Mouse (Mus musculus) inflammation-experienced regulatory T-cells, adult 6 months (primary cell): Measurements from ENCODE around the gene Fndc7. TPM values are rescaled to one million over a fixed set of nuclear protein-coding genes. Genes with fewer than 3 reads are reported as not detected.
"Not testable (repeated sequence)": the region's sequence is repeated elsewhere in the genome, so short reads cannot be mapped to it uniquely, and the experiment has no call there.

Source experiments
- ATAC-seq: one replicate; pipeline ENCODE4 v1.8.0; 2017
- polyA plus RNA-seq, 3 experiments: library from polyadenylated mRNA; unstranded; fragments of 100-300 nt; shearing (Covaris generic); gene quantifications; one replicate each; pipeline ENCODE4 v1.2.1; 2017

Fndc7 gene
- polyA plus RNA-seq, 3 experiments from 2014 or later, result 0.21 TPM; not detected in 2

GRCm38 (mm10) chr3:108853266-108853665 lies 36.5 kb downstream of the Fndc7 start:
- no peak for ATAC-seq

GRCm38 (mm10) chr3:108851996-108852697 lies 37.7 kb downstream of the Fndc7 start:
- ATAC-seq, result no peak

- ATAC-seq, result no peak
Observed at GRCm38 (mm10) chr3:108851554-108851953, 38.3 kb downstream of the Fndc7 start.

- ATAC-seq, result no peak
Observed at GRCm38 (mm10) chr3:108851075-108851474, 38.7 kb downstream of the Fndc7 start.

GRCm38 (mm10) chr3:108850506-108850905 lies 39.3 kb downstream of the Fndc7 start:
- peak; percentile 76 for ATAC-seq

- no peak for ATAC-seq
Observed at GRCm38 (mm10) chr3:108846616-108847015, 43.2 kb downstream of the Fndc7 start.

- ATAC-seq, result no peak
Observed at GRCm38 (mm10) chr3:108844521-108844920, 45.3 kb downstream of the Fndc7 start.

- no peak for ATAC-seq
Observed at GRCm38 (mm10) chr3:108844026-108844425, 45.8 kb downstream of the Fndc7 start.

- ATAC-seq, result no peak
Observed at GRCm38 (mm10) chr3:108840716-108841054, 49.1 kb downstream of the Fndc7 start.

GRCm38 (mm10) chr3:108840000-108840715 lies 49.6 kb downstream of the Fndc7 start, which contains the start of gene Stxbp3:
Gene Stxbp3, minus strand, starts transcription at chr3:108840526.
- peak; percentile 93 for ATAC-seq

GRCm38 (mm10) chr3:108839647-108839999 lies 50.2 kb downstream of the Fndc7 start:
- ATAC-seq, result peak; percentile 46

- ATAC-seq, result no peak
Observed at GRCm38 (mm10) chr3:108838980-108839379, 50.8 kb downstream of the Fndc7 start.

GRCm38 (mm10) chr3:108836931-108837330 lies 52.9 kb downstream of the Fndc7 start:
- no peak for ATAC-seq

- ATAC-seq, result not testable (repeated sequence)
Observed at GRCm38 (mm10) chr3:108833717-108834116, 56.1 kb downstream of the Fndc7 start.

- ATAC-seq, result no peak
Observed at GRCm38 (mm10) chr3:108831750-108832149, 58.1 kb downstream of the Fndc7 start.

GRCm38 (mm10) chr3:108830493-108830892 lies 59.3 kb downstream of the Fndc7 start:
- ATAC-seq, result no peak

GRCm38 (mm10) chr3:108815631-108816030 lies 74.2 kb downstream of the Fndc7 start:
- ATAC-seq, result no peak

GRCm38 (mm10) chr3:108810747-108811263 lies 79.0 kb downstream of the Fndc7 start:
- no peak for ATAC-seq

GRCm38 (mm10) chr3:108805622-108806021 lies 84.2 kb downstream of the Fndc7 start:
- no peak for ATAC-seq

Other genes starting within 250 kb of the Fndc7 start
- 10 to 100 TPM; 73.8 to 83.8 (median 74.3) TPM for gene Clcc1, start 236.1 kb downstream of the Fndc7 start, polyA plus RNA-seq
- 10 to 100 TPM in 1 of 3 experiments, 1 to 10 TPM in 2; 2.0 to 11.4 (median 6.5) TPM for gene Gpsm2, start 167.7 kb downstream of the Fndc7 start, polyA plus RNA-seq
- gene Aknad1, start 150.3 kb downstream of the Fndc7 start, polyA plus RNA-seq, result not detected
- 10 to 100 TPM; 72.7 to 91.3 (median 78.2) TPM for gene Stxbp3, start 49.5 kb downstream of the Fndc7 start, polyA plus RNA-seq
- gene Prpf38b, start 21.7 kb upstream of the Fndc7 start, polyA plus RNA-seq, result 100 to 1,000 TPM in 2 of 3 experiments, 10 to 100 TPM in 1; 89.4 to 147 (median 131) TPM
- under 1 TPM in 1 of 3 experiments, not detected in 2; 0.60 TPM for gene Henmt1, start 49.9 kb upstream of the Fndc7 start, polyA plus RNA-seq
- gene Gm9857, start 50.4 kb upstream of the Fndc7 start, polyA plus RNA-seq, result not detected
- gene Fam102b, start 137.6 kb upstream of the Fndc7 start, polyA plus RNA-seq, result 1 to 10 TPM in 2 of 3 experiments, under 1 TPM in 1; 0.82 to 4.4 (median 2.2) TPM
- not detected for gene Slc25a54, start 190.5 kb upstream of the Fndc7 start, polyA plus RNA-seq
- 10 to 100 TPM; 17.7 to 51.5 (median 19.2) TPM for gene Slc25a24, start 233.1 kb upstream of the Fndc7 start, polyA plus RNA-seq